Mouse (Mus musculus): ENCODE measurements around the gene Cdk5rap3. TPM values are rescaled to one million over a fixed set of nuclear protein-coding genes. Genes with fewer than 3 reads are reported as not detected.

Gene Cdk5rap3
- polyA plus RNA-seq, 1 experiment from 2014 or later = 82.3 TPM

GRCm38 (mm10) chr11:96916885-96917396 lies 645 bp upstream of the Cdk5rap3 start:
- Histone ChIP-seq H3K9me3 (replicated peaks) (no peaks in the 10 kb centered on the region), H3K4me3 (replicated peaks) (peak overlapping the region; percentile 84), H3K36me3 (peaks cover 14% of the 10 kb centered on the region; the same call in 1 of the 2 replicates), H3K4me1 (peaks cover 15% of the 10 kb centered on the region), H3K27ac (replicated peaks) (peak overlapping the region; percentile 49; the same call in 1 of the 2 replicates), H3K4me2 (replicated peaks) (peak overlapping the region; percentile 91), H3K27me3 (no peaks in the 10 kb centered on the region), H3K9ac (no peak overlapping the region)
- no peak for ATAC-seq (ENCODE audit: insufficient number of reproducible peaks, low FRiP score, low TSS enrichment, low read depth)
- WGBS = 29% methylated on average over 13 of the region's 13 CpGs

DNA sequence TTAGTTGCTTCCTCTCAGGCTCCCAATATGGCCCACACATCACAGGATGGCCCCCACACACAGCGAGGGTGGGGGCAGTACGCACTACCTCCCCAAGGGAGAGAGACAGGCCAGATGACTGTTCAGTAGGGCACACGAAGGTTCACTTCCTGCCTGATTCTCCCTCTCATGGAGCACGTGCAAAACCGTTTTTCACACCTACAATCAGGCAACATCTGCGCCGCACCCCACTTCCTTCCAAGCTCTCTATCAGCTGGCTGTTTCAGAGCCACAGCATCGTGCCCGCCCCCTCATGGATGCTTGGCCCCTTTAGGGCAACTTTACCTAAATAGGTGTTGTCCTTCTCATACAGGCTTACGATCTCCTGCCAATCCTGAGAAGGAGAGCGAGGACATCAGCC lies 3.6 kb downstream of the Cdk5rap3 start:
- H3K27me3 ChIP-seq = no peaks in the 10 kb centered on the region
- H3K9me3 ChIP-seq (replicated peaks) = no peaks in the 10 kb centered on the region
- no peak overlapping the region for H3K4me2 ChIP-seq (replicated peaks)
- H3K4me1 ChIP-seq = peaks cover 15% of the 10 kb centered on the region
- H3K27ac ChIP-seq (replicated peaks) = no peak overlapping the region
- no peak for ATAC-seq (ENCODE audit: insufficient number of reproducible peaks, low FRiP score, low TSS enrichment, low read depth)
- H3K9ac ChIP-seq = no peak overlapping the region
- peaks cover 46% of the 10 kb centered on the region for H3K36me3 ChIP-seq
- WGBS = 78% methylated on average over 11 of the region's 11 CpGs
- H3K4me3 ChIP-seq (replicated peaks) = no peak overlapping the region

GRCm38 (mm10) chr11:96910003-96910402 lies 6.3 kb downstream of the Cdk5rap3 start:
- H3K4me1 ChIP-seq = peaks cover 4% of the 10 kb centered on the region
- H3K4me2 ChIP-seq (replicated peaks) = no peak overlapping the region
- H3K27ac ChIP-seq (replicated peaks) = no peak overlapping the region
- ATAC-seq (ENCODE audit: insufficient number of reproducible peaks, low FRiP score, low TSS enrichment, low read depth) = peak; percentile 66; the same call in 1 of the 2 replicates
- H3K9ac ChIP-seq = no peak overlapping the region
- no peak overlapping the region for H3K4me3 ChIP-seq (replicated peaks)
- peaks cover 54% of the 10 kb centered on the region for H3K36me3 ChIP-seq
- no peaks in the 10 kb centered on the region for H3K27me3 ChIP-seq
- H3K9me3 ChIP-seq (replicated peaks) = no peaks in the 10 kb centered on the region
- WGBS = 18% methylated on average over 7 of the region's 7 CpGs

- Histone ChIP-seq H3K36me3 (peaks cover 54% of the 10 kb centered on the region), H3K9me3 (replicated peaks) (no peaks in the 10 kb centered on the region), H3K4me1 (0 out of 2 replicates have a peak, but pooled peaks cover under 1% of the 10 kb centered on the region), H3K27me3 (no peaks in the 10 kb centered on the region), H3K4me3 (replicated peaks) (no peak overlapping the region), H3K4me2 (replicated peaks) (no peak overlapping the region), H3K27ac (replicated peaks) (no peak overlapping the region), H3K9ac (no peak overlapping the region)
- 88% methylated on average over 12 of the region's 12 CpGs for WGBS
- ATAC-seq (ENCODE audit: insufficient number of reproducible peaks, low FRiP score, low TSS enrichment, low read depth) = no peak
Measured at GRCm38 (mm10) chr11:96908594-96908993, 7.7 kb downstream of the Cdk5rap3 start.

DNA sequence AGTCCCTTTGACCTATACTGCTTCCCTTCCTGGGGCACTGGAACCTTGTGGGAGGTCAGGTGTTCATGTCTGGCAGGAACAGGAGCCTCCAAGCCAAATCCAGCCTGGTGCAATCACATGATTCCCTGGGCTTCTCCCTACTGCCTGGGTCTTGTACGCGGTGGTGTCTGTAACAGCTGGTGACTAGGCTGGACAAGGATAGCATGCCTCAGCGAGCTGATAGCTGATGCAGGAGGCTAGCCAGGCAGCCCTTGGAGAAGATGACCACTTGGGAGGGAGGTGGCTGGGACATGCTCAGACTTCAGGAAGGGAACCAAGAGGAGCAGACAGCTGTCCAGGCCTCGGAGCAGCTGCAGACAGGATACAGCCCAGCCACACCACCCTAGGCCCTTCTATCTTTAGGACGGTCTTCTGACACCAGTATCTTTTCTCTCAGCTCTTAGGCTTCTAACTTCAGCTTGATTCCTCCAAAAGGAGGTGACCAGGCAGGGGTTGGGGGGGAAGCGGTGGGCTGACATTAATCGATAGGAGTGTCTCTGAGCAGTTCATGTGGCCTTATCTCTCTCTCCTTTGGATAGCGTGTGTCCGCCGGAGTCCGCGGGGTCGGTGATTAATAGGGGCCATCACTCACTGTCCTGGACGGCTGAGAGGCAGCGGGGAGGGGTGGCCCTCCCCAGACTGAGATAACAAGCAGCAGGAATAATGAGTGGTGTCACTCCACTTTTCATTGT lies 9.7 kb downstream of the Cdk5rap3 start:
- no peaks in the 10 kb centered on the region for H3K9me3 ChIP-seq (replicated peaks)
- H3K27me3 ChIP-seq = no peaks in the 10 kb centered on the region
- 0 out of 2 replicates have a peak, but pooled peaks cover 10% of the 10 kb centered on the region for H3K4me1 ChIP-seq
- H3K4me3 ChIP-seq (replicated peaks) = no peak overlapping the region
- peaks cover 37% of the 10 kb centered on the region for H3K36me3 ChIP-seq
- no peak for ATAC-seq (ENCODE audit: insufficient number of reproducible peaks, low FRiP score, low TSS enrichment, low read depth)
- 78% methylated on average over 15 of the region's 15 CpGs for WGBS
- H3K4me2 ChIP-seq (replicated peaks) = no peak overlapping the region
- no peak overlapping the region for H3K9ac ChIP-seq
- no peak overlapping the region; the same call in 1 of the 2 replicates for H3K27ac ChIP-seq (replicated peaks)

GRCm38 (mm10) chr11:96902639-96903635 lies 13.4 kb downstream of the Cdk5rap3 start:
- no peaks in the 10 kb centered on the region for H3K9me3 ChIP-seq (replicated peaks)
- H3K9ac ChIP-seq = no peak overlapping the region
- no peak overlapping the region for H3K4me3 ChIP-seq (replicated peaks)
- no peak overlapping the region for H3K27ac ChIP-seq (replicated peaks)
- 30% methylated on average over 16 of the region's 16 CpGs for WGBS
- H3K36me3 ChIP-seq = peaks cover 11% of the 10 kb centered on the region
- peaks cover 15% of the 10 kb centered on the region; the same call in 1 of the 2 replicates for H3K4me1 ChIP-seq
- H3K27me3 ChIP-seq = no peaks in the 10 kb centered on the region
- no peak overlapping the region for H3K4me2 ChIP-seq (replicated peaks)
- no peak for ATAC-seq (ENCODE audit: insufficient number of reproducible peaks, low FRiP score, low TSS enrichment, low read depth)

GRCm38 (mm10) chr11:96901332-96901731 lies 15.0 kb downstream of the Cdk5rap3 start:
- H3K27ac ChIP-seq (replicated peaks) = no peak overlapping the region
- WGBS = 68% methylated on average over 9 of the region's 9 CpGs

DNA sequence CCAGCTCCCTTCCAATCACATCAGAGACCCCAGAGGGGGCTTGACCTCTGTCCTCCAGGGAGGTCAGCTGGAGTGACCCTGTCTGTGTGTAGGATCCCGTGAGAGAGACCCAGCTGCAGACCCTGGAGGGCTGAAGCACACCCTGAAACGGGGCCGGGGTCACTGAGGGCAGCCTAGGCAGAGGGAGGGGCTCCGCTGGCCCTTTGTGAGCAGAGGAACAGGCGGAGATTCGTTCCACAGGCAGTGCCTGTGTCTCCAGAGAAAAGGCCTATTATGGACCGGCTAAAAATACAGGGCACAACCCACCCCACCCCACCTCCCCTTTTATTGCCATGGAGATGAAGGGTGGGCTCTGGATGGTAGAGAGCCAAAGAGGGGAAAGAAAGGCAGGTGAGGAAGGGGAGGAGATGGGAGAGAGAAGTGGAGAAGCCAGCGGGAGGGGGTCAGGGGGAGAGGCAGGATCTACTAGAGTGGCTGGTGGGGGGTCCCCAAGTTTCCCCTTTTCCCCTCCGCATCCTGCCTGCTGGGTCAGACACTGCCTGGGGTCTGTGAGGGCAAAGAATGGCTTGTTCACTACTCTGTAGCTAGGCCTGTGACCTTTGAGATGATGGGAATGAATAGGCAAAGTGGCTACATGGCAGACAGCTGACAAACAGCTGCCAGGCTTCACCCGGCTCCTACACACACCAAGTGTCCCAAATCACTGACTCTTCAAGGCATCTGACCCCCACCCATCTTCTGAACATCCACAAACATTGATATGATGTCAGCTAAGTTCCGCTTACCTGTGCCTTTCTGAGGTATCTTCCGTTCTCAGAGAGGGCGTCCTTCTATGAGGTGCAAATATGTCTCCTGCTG lies 16.6 kb downstream of the Cdk5rap3 start:
- Histone ChIP-seq H3K4me3 (replicated peaks) (no peak overlapping the region), H3K27ac (replicated peaks) (no peak overlapping the region), H3K9me3 (replicated peaks) (no peaks in the 10 kb centered on the region), H3K4me2 (replicated peaks) (no peak overlapping the region), H3K27me3 (no peaks in the 10 kb centered on the region), H3K4me1 (peaks cover 15% of the 10 kb centered on the region; the same call in 1 of the 2 replicates), H3K36me3 (no peaks in the 10 kb centered on the region), H3K9ac (no peak overlapping the region)
- 41% methylated on average over 13 of the region's 13 CpGs for WGBS
- 0 out of 2 replicates have a peak, but pooled peaks have one; percentile 31 for ATAC-seq (ENCODE audit: insufficient number of reproducible peaks, low FRiP score, low TSS enrichment, low read depth)

More at GRCm38 (mm10) chr11:96901332-96901731, 15.0 kb downstream of the Cdk5rap3 start:
- no peak for ATAC-seq (ENCODE audit: insufficient number of reproducible peaks, low FRiP score, low TSS enrichment, low read depth)
- Histone ChIP-seq H3K4me1 (peaks cover 15% of the 10 kb centered on the region; the same call in 1 of the 2 replicates), H3K9me3 (replicated peaks) (no peaks in the 10 kb centered on the region), H3K27me3 (no peaks in the 10 kb centered on the region), H3K36me3 (no peaks in the 10 kb centered on the region), H3K9ac (no peak overlapping the region), H3K4me3 (replicated peaks) (no peak overlapping the region), H3K4me2 (replicated peaks) (no peak overlapping the region)

DNA sequence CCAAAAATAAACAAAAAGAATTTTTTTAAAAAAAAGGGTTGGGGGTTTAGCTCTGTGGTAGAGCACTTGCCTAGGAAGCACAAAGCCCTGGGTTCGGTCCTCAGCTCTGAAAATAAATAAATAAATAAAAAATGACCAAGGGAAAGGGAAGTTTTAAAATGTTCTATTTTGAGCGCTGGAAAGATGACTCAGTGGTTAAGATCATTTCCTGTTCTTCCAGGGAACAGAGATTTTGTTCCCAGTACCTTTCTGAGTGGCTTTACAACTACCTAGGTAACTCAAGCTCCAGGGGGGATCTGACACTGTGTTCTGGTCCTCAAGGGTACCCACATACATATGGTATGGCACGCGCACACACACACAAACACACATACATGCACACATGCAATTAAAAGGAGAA lies 20.4 kb downstream of the Cdk5rap3 start:
- ATAC-seq (ENCODE audit: insufficient number of reproducible peaks, low FRiP score, low TSS enrichment, low read depth) = no peak
- no peak overlapping the region for H3K4me2 ChIP-seq (replicated peaks)
- no peak overlapping the region for H3K4me3 ChIP-seq (replicated peaks)
- no peaks in the 10 kb centered on the region for H3K27me3 ChIP-seq
- no peaks in the 10 kb centered on the region for H3K9me3 ChIP-seq (replicated peaks)
- no peaks in the 10 kb centered on the region for H3K36me3 ChIP-seq
- H3K27ac ChIP-seq (replicated peaks) = no peak overlapping the region
- 79% methylated on average over 4 of the region's 4 CpGs for WGBS
- H3K9ac ChIP-seq = no peak overlapping the region
- H3K4me1 ChIP-seq = peaks cover 5% of the 10 kb centered on the region; the same call in 1 of the 2 replicates

DNA sequence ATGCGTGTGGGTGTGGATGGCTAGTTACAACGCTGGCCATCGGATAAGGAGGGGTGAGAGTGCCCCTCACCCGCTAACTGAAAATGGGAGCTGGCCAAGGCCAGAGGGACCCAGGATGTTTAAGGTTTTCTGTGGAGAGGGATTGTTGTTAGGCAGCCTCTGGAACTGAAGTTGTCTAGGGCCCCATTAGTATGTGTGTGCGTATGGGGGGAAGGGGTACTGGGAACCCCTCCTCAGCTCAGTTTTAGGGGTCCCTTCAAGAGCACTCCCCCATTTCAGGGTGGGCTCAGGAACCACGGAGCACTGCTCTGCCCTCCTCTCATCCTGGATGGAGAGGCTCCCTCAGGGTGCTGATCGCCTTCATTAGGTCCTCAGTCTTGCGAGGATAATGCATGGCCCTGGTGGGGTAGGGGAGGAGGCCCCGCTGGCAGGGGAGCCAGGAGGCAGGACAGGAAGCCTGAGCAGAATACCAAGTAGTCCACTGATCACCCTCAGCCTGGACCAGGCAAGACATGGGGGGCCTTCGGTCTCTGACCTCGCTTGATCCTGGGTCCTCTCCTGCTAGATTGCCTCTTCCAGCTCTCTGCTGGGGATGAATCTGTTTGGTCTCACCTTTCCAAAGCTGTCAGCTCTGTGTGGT lies 23.0 kb downstream of the Cdk5rap3 start:
- no peak overlapping the region for H3K27ac ChIP-seq (replicated peaks)
- H3K9me3 ChIP-seq (replicated peaks) = no peaks in the 10 kb centered on the region
- no peak overlapping the region for H3K4me3 ChIP-seq (replicated peaks)
- H3K4me2 ChIP-seq (replicated peaks) = no peak overlapping the region
- no peak overlapping the region for H3K9ac ChIP-seq
- no peaks in the 10 kb centered on the region for H3K27me3 ChIP-seq
- ATAC-seq (ENCODE audit: insufficient number of reproducible peaks, low FRiP score, low TSS enrichment, low read depth) = no peak
- no peaks in the 10 kb centered on the region for H3K36me3 ChIP-seq
- WGBS = 66% methylated on average over 11 of the region's 11 CpGs
- no peaks in the 10 kb centered on the region for H3K4me1 ChIP-seq
